Mouse (Mus musculus) cerebellum, adult 2 months (tissue): ENCODE results near the gene Dnajc13.

ENCODE experiments used
- CTCF ChIP-seq: fragments of 200-500 bp; IDR thresholded peaks from 2 replicates; pipeline ENCODE4 v1.5.1; 2011; ENCODE audit warnings: low read depth, mild to moderate bottlenecking, control low read depth, low read length, moderate library complexity, borderline replicate concordance; ENCODE audit not compliant: insufficient read depth
- POLR2A ChIP-seq: fragments of 200-500 bp; IDR thresholded peaks from 2 replicates; pipeline ENCODE4 v1.6.1; 2011; ENCODE audit warnings: low read length, control low read depth, borderline replicate concordance; ENCODE audit not compliant: insufficient read depth

- no peak for TF ChIP-seq POLR2A
- TF ChIP-seq CTCF = no peak
Measured at GRCm38 (mm10) chr9:104102901-104103300, 159.8 kb downstream of the Dnajc13 start.
